Mouse (Mus musculus) thymus, postnatal 0 days (tissue): ENCODE results near the gene Ankrd33b. TPM values are rescaled to one million over a fixed set of nuclear protein-coding genes. Genes with fewer than 3 reads are reported as not detected.

Source experiments
- DNase-seq: peaks from one replicate; pipeline ENCODE4 v3.0.0-alpha.2; 2015; ENCODE audit warnings: low spot score
- polyA plus RNA-seq: library from polyadenylated mRNA; unstranded; fragments of >200 nt; fragmentation: Nextera tagmentation; extraction: Ambion mirVana; gene quantifications from 2 replicates; pipeline ENCODE4 v1.2.1, GENCODE M21; 2015

Gene Ankrd33b
- polyA plus RNA-seq, 1 experiment from 2014 or later, result 10.8 TPM

DNA sequence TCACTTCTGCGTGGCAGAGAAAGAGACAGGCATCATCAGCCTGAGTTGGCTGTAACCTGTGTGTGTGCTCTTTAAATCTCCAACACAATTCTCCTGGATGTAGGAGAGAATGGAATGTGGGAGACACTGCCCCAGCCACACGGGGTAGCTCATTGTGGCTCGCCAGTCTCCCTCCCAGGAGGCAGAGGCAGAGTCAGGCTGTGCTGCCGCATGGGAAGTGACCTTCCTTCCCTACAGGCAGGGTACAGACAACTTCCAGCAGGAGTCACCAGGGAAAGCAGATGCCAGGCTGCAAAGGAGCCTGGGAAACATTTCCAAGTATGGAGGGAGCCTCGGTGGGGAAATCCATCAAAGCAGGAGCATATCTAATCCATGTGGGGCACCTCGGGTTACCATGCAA lies 62.3 kb downstream of the Ankrd33b start:
- DNase-seq, result no peak

DNA sequence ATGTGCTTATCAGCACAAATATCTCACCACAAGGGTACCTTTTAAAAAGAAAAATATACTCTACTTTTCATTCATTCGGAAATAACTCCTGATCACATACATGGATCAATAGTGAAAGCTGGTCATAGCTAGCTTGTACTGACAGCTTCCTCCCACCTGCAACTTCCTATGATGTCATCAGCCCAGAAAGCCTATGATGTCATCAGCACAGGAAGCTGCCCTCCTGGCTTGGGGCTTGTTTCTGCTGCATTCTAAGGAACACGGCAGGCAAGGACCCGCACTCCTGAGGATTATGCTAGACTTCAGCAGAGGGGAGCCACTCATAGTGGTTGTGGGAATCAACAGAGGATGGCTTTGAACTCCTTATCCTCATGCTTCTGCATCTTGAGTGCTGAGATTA lies 63.2 kb downstream of the Ankrd33b start:
- no peak for DNase-seq

DNA sequence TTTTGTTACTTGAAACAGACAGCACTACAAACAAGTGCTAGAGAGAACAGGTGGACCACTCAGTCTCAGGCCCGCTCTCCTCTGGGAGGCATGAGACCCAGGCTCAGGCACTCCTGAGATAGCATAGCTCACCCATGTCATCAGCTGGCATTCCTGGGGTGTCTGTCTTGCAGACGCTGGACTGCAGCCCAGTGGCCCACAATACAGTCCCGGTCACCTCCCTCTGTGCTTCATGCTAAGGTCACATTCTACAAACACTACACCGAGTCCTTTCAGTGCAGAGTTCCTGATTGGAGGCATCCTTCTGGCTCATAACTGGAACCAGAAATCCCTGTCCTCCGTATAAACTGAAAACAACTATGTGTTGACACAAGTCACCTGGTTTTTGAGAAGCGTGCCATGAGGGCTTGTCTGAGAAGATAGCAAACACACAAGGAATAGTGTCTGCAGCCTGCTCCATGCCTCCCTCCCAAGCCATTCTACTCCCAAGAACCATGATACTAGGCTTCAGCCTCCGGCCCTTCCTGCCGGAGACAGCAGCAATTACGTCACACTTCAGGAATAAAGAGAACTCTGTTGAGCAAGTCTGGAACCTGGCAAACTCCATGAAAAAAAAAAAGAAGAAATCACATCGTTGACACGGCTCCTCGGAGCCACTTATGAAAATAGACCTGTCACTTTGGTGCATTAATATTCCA lies 65.1 kb downstream of the Ankrd33b start:
- no peak for DNase-seq

DNA sequence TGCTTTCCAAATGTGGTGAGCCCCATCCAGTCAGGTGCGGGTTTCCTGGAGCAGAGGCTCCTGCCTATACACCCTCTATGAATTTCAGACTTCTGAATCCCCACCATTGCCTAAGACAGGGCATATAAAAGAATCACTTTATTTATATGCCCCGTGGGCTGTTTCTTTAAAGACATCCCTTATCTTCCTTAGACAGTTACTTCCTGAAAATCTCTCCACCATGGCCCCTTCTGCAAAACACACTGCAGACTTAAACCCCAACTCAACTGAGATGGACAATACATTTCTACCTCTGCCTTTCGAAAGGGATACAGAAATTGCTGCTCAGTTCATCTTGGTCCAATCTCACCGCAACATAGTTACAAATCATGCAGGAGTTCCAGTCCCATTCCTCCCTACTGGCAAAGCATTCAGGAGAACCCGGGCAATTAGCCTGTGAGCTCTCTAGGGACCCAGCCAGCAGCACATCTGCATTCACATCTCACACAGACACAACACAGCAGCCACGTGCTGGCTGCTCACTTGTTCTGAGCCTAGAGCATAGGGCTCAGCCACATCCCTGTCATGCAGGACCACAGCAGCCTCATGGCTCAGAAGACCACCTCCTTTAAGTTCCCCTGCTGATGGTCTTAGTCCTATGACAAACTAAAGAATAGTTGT lies 68.1 kb downstream of the Ankrd33b start:
- no peak for DNase-seq

DNA sequence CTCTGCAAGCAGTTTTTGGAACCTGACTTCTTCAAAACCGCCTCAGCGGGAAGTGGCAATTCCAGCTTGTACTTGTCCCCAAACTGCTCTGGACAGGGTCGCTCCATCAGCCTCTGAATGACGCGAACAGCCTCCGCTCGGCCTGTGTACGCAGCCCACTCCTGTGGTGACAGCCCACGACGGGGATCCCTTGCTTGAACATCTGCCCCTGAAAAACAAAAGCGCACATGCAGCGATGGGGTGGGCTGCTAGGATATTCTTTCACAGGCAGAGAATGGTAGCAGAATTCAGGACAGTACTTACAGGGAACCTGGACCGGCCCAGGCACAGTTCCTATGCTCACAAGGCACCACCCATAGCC lies 69.8 kb downstream of the Ankrd33b start:
- no peak for DNase-seq

DNA sequence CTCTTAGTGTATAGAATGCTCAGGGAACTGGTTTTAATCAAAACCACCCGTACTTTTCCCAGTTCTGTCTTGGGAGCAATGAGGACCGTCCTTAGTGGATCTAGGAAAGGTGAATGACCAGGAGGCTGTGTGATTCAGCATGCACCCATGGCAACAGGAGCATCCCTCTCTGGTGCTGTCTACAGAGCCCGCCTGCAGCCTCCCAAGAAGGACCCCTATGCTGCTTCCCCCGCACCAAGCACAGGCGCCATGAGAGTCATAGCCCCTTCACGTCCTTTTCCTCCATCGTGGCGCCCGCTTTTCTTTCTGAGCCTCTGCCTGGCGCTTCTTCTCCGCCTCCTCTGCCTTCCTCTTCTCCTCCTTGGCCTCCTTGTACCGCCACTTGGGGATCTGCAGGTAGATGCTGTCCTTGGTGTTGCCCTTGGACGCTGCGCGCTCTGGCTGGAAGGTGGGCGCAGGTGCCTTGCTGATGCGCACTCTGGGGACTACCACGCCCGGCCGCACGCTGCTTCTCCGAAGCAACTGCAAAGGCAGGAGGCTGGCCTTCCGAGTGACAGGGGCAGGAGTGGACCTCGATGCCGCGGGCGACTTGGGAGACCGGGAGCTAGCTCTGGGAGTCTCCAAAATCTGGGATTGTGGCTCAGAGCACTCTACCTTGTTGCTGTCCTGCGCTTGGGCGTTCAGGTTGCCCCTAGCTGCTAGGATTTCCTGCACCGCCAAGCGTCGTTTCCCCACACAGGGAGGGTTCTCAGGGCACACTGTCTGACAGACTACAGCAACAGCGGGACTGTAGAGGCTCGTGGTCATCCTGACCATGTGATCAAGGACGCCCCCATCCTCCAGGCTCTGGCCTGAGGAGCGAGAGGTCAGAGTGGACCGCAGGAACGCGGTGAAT lies 70.4 kb downstream of the Ankrd33b start:
- DNase-seq, result no peak

DNA sequence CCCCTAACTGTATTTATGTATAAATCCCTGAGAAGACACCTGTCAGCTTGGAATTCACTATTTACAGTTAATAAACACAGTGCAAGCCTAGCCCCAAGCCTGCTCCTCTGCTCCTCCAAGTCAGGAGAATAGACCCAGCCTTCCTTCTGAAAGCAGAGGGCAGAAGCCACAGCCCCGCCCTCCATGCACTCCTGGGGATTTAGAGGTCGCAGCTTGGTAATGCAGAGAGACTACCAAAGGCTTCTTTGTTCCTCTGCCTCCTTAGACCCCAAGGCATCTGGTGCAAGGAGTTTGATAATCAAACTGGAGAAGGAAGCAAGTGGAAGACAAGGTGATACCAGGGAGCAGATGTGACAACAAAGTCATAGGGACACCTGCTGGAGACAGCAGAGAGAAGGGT lies 73.2 kb downstream of the Ankrd33b start:
- DNase-seq, result no peak

DNA sequence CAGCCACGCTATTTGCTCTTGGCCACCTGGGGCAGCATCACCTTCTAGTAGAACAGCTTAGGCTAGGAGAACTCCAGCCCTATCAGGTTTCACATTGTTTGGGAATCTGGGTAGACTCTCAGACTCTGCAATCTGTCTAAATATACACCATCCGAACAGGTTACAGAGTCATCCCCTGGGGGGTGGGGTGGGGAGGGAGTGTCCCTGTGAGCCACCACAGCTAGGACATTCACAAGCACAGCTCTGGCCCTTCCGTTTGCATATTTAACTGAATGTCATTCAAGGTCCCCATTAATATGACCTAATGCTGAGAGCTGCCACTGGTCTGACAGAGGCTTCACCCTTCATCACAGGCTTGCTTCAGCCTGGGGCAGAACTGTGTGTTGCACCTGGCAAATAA lies 74.9 kb downstream of the Ankrd33b start:
- DNase-seq, result no peak

DNA sequence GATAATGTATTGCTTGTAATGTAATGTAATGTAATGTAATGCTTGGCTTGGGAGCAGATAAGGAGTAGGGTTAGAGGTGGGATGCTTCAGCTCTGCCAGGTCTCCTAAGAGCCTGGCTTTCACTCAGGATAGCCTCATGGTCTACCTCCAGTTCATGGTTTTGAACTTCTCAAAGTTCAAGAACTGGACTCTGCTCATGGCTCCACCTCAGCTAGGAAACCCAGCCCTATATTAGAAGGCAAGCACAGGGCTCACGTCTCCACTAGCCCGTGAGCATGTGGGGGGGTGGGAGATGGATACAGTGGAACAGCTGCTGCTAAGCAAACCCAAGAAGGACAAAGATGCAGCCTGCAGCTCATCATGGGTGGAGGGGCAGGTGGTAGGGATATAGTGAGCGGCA lies 81.8 kb downstream of the Ankrd33b start:
- DNase-seq, result no peak

DNA sequence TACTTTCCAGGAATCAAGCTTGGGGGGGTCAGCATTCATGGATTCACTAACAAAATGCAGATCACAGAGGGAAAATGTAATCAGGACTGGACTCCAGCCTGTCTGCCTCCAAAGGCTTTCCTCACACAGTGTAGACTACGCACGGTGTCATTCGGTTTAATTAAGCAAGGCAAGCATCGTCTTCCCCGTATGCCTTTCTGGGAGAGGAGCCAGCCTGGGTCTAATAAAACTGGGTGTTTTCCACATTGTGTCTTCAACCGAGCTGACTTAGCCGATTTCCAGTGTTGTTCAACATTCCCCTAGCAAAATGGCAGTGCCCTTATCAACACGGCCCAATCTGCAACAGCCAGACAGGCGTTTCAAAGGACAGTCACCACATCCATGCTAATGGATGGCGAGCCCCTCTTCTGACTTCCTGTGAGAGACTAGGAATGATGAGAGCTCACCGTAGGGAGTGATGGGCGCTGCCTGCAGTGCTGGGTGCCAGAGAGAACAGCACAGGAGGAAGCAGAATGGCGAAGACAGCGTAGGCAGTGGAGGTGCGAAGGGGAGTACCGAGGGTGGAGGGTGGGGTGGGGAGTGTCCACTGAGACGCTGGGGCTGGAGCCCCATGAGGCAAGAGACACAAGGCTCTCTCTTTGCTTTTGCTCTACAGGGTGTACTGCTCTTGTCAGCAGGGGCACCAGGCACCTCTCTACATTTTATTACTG lies 82.4 kb downstream of the Ankrd33b start:
- DNase-seq, result no peak

DNA sequence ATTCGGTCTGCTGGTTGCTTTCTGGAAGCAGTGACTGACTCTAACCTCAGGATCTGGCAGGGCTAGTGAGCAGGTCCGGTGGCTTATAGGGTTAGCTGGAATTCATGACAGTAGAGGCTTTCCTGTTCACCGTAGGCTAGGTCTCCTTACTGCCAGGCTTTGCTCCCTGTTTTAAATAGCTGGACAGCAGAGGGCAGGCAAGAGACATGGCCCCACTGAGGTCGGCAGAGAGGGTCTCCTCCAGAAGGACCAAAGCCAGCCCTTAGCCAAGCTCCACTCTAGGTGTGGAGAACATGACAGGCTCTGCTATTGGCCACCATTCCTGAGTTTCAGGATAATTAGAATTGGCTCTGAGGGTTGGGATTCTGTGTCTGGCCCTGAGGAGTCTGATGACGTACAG lies 83.4 kb downstream of the Ankrd33b start:
- DNase-seq, result no peak

DNA sequence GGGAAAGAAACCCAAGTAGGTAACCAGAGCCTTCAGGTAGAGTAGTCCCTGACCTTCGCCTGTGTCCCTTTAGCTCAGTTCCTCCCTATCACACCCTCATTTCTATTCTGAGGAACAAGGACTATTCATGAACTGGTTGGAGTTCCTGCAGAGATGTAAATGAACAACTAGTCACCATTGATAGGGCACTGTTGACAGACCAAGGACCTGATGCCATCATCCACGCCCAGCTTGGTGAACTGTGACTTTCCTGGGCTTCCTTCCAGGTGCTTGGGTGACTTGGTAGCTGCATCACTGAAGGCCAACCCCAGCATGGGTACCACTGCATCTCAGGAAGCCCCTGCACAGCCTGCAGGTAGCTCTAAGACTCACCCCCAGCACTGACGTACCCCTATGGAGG lies 85.2 kb downstream of the Ankrd33b start:
- no peak for DNase-seq

DNA sequence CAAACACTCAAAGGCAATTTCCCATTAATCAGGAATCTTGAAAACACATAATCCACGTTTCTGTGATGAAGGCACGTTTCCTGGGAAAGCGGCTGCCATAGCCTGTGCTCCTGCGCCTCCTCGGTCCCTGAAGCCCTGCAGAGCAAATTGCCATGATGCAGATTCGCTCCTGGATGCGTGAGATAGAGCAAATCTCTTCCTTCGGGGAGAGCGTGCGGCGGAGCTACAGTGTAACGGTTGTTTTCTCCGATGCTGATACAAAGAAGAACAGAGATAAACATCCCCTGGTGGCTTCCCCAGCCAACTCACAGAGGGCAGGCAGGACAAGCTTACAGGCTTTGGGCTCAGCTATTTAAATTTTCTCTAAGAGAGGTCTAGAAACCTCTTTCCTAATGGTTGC lies 85.7 kb downstream of the Ankrd33b start:
- no peak for DNase-seq

DNA sequence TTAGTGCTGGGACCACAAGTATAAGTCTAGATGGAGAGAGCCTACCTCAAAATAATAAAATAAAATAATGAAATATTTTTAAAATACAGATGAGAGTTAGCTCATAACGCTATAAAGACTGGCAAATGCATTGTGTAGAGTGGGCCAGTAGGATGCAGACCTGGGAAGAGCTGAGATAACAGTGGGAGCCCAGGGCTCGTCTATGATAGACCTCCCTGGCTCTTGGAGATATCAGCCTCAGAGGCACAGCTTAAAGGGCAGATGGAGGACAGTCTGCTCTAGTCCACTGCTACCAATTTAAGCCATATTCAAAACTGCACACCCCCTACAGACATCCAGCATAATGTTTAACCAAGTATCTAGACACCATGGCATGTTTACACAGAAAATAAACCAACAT lies 86.8 kb downstream of the Ankrd33b start:
- no peak for DNase-seq

DNA sequence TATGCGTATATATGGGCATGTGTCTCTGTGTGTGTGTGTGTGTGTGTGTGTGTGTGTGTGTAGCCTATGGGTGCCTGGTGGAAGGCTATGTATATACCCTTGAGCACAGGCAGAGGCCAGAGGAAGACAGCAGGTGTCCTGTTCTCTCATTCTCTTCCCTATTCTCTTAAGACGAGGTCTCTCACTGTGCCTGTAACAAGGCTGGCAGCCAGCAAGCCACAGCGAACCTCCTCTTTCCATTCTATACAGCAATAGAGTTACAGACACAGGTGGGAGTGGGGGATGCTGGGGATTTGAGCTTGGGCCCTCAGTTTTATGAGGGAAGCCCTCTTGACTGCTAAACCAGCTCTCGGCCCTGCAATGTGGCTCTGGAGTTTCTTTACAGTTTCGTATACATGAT lies 87.5 kb downstream of the Ankrd33b start:
- DNase-seq, result no peak

DNA sequence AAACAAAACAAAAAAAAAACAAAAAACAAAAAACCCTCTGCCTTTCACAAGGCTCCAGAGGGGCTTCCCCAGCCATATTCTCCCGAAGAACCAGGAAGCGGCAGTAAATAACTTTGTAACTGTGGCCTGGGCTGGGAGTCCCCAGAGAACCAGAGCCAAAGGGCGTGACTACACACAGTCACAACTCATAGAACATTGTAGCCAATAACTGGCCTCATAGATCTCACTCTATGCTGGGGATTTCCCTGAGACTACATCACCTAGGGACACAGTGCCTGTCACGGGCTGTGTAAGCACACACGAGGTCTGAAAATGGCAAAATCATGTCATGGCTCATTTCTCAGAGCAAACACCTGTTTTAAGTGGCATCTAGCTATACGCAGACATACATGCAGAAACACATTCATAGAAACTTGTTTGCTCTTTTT lies 87.9 kb downstream of the Ankrd33b start:
- no peak for DNase-seq

DNA sequence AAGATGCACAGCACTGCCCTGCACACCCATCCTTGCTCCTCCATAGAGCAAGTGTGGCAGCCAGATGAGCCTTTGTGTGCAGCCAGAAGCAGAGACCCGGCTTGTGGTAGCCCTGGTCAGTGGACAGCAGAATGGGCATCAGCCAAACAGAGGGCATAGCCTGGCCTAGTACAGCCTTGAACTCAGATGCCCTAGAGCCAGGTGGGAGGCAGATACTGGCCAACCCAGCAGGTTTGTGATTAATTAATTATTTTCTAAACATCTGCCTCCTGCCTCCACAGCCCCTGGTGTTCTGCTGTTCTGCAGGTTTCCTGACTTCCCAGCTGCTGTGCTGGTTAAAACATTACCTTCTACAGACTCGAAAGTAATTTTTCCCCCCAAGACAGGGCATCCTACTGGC lies 88.4 kb downstream of the Ankrd33b start:
- no peak for DNase-seq

DNA sequence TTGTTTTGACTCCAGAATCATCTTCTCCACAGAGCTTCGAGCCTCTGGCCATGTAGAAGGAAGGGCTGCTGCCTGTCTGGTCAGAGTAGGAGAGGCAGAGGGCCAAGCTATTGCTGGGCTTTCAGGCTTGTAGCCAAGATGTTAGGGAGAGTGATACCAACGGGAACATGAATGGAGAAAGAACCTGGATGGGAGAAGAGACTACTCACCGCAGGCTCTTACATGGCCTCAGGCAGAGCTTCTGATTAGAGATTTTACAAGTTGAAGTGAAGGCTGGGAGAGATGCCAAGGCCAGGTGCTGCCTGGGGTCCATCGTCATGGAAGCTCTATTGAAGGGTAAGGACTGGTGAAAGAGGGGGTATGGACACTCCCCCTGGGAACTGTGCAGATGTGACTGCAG lies 89.4 kb downstream of the Ankrd33b start:
- DNase-seq, result no peak

DNA sequence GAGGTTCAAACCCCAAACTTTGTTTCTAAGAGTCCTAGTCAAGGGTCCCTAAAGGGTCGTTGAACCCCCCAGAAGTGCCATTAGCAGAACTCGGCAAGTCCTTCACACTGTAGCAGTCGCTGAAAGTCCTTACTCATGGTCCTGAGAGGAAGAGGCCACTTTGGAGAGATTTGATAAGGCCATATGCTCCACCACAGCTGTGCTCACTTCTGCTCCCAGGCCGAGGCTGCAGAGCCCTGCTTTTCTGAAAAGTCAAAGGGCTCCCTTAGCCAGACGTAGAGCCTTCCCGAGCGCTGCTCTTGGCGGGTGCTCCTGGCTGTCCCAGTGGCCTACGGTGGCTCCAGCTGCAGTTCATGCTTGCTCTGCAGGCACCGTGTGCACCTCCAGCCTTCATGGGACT lies 94.0 kb downstream of the Ankrd33b start:
- no peak for DNase-seq

DNA sequence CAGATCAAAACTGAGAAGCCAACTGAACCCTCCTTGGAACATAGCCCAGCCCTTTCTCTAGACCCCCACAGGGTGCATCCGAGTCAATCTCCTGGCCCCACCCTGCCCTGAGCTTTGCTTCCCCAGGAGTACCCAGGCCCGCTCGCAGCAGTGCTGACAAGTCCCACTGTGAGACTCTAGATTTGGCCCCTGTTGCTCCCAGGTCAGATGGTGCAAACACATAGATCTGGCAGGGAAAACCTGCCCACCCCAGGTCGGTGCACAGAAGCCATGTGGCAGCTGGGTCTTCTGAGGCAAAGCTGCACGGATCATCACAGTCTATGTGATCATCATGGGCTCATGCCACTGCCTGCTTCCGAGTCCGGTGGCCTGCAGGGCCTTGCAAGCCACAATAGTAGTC lies 94.8 kb downstream of the Ankrd33b start:
- no peak for DNase-seq

DNA sequence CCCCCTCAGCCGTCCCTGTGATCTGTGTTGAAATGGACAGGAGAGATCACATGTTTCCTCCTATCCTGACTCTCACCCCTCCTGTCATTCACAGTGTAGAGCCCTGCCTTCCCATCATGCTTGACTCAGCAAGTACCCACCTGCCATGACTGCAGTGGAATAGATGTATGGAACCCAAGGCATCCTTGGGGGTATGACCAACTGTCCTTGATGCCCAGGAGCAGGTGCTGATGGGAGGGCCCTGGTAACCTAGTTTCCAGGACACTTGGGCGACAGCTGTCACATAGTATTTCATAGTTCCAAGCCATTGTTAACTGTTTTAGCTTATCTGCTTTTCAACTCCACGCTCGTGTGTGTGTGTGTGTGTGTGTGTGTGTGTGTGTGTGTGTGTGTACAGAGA lies 98.0 kb downstream of the Ankrd33b start:
- DNase-seq, result peak; percentile 35

DNA sequence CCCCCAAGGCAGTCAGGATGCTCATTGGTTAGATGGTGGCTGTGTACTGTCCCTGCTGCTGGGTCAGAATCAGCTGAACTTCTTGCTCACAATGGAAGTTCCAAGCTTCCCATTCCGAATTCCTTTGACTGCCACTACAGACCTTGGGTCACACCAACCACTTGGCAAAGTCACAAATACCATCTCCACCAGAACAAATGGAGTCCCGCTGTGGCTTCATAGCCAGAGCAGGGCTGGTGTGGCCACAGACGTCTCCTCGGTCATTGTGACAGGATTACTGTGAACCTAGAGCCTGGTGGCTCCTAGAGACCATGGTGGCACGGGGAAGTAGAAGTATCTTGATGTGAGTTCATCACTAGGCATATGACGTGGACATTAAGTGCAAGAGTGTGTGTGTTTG lies 99.4 kb downstream of the Ankrd33b start:
- DNase-seq, result no peak
